Mouse (Mus musculus) lung, adult 18-20 months (tissue): ENCODE measurements around the gene Rnf220.

Experiments used
- DNase-seq, 2 experiments: peaks; one replicate each; pipeline ENCODE4 v3.0.0; 2022; ENCODE audit warnings: mixed read lengths in 2 of 2

The Rnf220 gene

DNA sequence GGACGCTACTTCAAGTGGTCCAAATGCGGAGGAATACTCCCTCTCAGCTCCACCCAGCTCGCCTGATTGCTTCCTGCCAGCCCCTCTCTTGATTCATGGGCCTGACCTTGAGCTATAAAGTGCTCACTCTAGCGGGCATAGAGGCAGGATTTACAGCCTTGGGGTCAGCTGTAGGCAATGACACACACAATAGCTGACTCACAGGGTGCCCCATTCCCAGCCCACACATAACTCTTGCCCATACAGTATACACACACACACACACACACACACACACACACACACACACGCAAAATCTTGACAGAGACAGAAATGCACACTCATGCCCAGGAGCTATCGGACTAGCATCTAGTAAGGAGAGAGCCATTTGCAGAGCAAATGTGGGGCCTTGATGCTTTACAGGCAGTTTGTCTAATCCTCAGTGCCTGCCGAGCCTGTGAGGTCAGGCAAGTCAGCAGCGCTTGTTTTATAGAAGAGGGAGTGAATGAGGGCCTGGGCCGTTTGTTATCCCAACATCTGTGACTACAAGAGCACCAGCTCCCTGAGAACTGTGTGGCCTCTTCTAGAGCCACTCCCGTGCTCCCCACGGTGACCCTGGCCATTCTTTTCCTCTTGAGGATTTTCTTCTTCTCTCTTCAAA, 165.9 kb downstream of the Rnf220 start:
- no peak for DNase-seq

DNA sequence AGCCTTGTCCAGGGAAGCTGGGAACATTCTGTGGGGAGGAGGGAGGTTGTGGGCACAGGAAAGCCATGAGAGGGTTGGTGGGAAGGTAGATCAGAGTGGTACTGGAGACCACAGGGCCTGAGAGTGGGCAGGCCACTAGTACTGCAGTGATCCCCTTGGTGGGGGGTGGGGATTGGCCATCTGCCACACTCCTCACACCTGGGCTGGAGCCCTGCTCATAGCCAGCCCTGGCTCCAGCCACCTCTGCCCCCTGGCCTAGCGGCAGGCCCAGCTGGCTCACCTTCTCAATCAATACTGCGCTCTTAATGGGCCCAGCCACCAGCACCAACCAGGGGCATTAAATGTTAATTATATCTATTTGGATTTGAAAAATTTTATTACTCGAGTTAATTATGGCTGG, 166.7 kb downstream of the Rnf220 start:
- DNase-seq, result no peak

DNA sequence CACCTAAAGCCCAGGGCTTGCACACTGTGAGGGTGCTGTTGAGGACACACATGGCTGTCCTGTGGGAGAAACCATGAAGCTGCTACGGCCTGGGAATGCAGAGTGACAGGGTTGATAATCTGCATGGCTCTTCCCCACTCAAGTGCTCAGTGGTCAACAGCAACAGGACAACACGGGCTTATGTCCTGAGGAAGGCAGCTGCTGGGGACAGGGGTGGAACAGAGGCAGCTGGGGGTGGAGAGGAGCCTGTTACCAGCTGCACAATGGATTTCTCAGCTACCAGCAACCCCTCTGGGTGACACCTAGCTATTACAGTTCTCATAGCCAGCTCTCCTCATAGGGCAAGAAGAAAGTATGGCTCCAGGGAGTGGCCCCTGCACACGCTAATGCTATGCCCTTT, 169.9 kb downstream of the Rnf220 start:
- no peak for DNase-seq

DNA sequence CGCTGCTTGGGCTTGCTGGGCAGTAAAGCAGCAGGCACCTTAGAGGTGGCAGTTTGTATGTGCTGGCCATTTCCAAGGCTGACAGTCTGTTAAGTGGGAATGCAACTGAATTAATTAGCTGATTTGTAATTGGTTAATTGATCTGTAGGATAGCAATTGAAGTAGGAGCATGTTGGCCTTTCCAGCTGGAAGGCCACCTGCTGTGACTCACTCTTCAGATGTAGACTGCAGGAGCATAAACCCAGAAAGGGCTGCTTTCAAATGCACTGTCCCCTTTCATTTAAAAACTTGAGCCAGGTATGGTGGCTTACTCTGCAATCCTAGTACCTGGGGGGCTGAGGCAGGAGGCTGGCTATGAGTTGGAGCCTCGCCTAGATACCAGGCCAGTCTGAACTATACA, 171.8 kb downstream of the Rnf220 start:
- DNase-seq, result no peak

DNA sequence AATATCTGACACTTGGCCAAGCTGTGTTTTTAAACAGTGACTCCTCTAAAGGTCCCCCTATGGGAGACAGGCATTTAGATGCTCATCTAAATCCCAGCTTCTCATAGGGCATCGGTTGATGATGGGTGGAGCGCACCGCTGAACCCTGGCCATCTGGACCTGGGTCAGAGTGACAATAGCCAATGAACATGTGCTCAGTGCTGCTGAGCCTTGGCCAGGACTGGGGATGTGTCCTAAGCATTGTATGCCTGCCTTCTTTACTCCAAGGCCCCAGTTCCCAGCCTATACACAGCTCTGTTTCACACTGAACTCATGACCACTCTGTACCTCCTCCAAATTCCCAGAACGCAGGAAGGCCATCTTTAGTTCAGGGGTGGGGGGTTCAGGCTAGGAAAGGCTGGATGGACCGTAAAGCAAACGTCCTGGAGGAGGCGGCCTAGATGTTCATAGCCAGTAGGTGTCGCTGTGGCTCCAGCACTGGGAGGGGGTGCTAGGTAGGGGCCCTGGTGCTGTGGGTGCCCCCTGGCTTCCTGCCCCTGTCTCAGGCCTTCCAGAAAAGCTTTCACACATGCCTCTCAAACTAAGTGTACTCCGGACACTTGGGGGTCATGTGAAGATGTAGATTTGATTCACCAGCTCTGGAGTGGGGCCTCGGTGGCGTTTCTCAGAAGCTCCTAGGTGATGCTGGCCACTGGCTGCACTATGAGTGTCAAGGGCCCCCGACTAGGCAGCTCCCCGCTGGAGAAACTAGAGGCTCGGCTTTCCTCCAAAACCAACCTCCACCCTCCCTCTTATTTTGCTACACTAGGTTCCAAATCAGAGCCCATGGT, 173.1 kb downstream of the Rnf220 start:
- DNase-seq, result peak; percentile 22 to 37

DNA sequence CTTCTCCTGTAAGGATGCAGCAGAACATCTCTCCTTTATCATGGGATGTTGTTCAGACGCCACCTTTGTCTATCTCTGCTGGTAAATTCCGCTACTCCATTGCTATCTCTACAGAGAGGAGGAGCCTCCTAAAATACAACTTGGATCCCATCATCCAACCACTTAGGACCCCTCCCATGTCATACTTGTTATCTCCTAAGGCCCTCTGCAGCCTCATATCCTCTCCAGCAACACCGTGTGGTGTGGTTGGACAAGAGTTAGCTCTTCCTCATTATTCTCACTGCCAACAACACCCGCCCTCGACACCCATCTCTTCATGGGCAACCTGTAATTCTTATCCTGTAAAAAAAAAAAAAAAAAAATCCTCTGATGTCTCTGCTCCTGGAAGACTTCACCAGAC, 175.8 kb downstream of the Rnf220 start:
- DNase-seq, result no peak

DNA sequence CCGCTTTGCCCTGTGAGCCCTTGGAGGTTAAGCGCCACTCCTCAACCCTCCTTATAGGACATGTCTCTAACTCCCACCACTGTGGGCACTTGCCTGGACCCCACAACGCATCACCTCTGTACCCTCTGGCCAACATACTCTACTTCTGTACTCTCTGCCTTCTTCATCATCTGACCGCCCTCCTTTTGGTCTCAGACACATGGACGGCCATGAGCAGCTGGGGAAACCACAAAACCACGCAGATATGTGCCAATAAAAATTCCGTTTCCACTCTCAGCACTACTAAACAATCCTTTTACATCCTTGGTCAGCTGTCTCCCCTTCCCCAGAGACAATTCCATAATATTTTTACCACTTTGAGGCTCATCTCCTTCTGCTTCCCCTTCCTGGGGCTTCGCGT, 178.3 kb downstream of the Rnf220 start:
- DNase-seq, result no peak

DNA sequence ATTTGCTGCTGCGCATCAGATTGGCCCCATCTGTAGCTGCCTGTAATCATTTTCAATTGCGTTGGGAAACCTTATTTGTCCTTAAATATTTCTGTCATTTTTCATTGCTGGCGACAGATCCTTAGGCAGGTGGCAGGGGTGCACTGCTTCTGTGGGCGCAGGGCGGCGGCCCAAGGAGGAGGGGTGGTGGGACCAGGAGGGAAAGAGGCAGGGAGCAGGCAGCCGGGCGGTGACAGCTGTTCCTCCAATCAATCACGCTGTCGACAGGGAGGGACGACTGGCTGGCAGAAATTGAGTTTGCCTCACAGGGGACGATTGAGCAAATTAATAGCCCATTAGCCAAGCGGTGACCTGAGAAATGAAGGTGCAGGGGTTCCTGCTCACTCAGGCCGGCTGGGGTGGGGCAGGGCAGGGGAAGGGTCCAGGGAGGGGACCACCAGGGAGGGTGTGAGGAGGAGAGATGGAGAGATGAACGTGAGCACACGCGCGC, 179.1 kb downstream of the Rnf220 start:
- DNase-seq, result no peak

DNA sequence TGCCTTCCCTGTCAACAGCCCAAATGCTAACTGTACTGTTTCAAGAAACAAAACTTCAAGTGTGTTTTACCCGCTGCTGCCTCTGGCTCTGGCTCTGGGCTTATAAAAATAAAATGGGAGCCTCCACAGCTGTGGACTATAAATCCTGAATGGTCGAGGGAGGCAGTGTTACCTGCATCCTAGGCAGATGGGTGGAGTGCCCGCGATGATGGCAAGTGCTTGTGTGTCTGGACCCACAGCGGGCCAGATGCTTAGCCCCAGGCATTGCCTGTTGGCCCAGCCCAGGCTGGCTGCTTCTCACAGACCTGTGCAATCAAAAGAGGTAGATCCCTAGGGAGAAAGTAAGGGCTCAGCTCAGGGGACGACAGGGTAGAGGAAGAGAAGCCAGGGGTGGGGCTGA, 180.1 kb downstream of the Rnf220 start:
- no peak for DNase-seq

DNA sequence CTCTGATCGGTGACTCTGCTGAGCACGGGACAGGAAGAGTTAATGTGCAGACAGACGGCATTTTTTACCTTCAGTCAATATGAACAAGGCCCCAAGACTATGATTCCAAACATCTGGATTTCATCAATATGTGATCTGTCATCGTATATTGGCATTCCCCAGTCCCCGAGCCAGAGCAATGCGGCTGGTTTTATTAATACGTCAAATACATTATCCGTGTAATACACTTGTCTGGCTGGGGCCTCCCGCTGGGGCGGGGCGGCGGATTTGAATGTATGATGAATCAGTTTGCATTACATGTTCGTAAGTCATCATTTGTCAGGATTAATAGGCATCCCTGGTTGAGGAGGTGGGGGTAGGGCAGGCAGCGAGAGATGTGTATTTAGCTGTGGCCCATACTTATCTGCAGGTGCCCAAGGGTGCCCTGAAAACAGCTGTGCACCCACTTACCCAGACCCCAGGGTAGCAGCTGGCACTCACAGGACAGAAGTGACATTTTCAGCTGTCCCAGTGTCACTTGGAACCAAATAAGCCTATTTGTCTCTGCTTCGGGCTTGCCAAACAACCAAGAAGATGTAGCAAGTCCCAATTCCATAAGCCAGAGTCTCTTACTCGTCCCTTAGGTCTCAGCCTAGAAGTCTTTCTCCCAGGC, 181.9 kb downstream of the Rnf220 start:
- DNase-seq, result no peak

DNA sequence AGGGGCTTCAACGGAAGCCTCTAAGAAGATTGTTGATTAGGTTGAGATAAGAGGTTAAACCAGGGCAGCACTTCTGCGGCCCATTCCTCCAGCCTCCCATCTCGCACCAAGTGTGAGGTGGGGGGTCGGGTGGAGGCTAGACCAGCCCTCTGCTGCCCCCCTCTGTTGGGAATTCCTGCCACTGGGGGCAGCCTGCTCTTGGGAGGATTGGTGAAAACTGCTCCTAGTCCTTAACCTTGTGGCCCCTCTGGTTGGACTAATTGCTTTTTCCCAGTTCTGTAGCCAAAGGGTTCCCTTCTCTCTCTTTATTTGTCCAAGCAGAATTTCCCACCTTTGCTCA, 183.8 kb downstream of the Rnf220 start:
- DNase-seq, result no peak

DNA sequence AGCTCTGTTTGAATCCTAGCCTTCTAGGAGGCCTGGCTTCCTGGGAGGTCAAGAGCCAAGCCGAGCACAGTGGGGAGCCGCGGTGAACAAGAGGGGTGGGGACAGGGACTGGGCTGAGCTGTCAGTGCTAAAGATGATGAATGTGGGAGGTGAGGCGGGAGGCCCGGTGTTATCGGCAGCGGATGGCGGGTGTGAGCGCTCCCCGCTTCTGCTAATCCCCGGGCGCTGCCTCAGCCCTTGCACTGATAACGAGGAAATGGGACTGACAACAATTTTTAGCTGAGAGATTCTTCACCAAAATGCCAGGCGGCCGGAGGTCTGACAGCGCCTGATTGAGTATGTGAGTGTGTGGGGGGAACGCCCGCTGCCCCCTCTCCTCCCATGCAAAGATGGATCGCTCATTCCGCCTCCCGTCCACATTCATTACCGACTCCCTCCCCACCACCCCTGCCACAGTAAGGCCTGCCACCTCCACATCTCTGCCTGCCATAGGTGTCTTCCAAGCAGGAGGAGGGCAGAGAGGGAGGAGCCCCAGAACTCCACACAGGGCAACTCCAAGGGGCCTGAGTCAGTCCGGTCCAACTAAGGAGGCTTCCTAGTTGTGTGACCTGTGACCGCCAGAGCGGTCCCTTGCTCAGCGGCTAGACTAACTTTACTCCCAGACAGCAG, 184.3 kb downstream of the Rnf220 start:
- DNase-seq, result no peak

DNA sequence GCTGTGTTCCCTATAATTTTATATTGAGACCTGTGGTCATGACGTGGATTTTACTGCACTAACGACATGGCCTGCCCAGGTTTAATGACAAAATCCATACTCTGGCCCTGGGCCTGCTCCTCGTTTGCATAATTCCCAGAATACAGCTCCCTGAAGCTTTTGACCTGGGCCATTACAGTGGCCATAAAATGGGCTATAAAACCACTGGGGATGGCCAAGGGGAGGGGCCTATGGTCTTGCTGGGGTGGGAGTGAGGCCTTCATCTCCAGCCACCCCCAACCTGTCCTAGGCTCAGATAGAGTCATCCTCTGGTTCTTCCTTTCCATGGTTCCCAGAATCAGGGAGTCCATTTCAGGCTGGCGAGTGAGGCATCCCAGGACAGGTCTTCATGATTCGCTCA, 185.0 kb downstream of the Rnf220 start:
- DNase-seq, result no peak

DNA sequence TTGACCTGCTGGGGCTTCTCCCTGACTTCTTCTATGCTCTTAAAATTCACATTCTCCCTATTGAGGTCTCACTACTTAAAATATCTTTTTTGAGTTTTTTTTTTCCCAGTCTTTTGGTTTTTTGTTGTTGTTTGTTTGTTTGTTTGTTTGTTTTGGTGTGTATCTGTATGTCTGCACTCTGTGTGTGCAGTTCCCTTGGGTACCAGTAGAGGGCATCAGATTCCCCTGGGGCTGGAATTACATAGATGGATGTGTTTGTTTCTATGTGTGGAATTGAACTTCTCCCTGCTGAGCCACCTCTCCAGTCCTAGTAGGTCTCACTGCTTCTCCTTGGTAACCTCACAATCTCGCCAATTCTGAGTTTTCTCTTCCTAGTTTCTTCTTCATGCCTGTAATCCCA, 187.4 kb downstream of the Rnf220 start:
- DNase-seq, result no peak

DNA sequence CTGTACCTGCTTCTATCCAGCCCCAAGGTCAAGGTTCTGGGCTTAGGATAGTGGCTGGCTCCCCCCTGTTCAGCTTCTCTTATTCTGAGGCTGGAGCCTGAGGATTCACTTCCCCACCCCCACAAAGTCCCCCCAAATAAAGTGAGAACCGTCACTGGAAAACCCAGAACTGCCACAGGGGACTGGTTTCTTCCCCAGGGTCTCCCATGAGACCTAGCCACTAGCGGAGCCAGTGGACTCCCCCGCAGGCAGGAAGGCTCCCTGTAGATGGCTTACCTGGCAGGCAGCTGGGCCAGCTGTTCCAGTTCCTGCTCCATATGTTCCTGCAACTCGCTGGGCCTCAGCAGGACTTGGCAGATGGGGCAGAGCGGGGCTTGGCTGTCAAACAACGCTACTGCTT, 189.6 kb downstream of the Rnf220 start:
- DNase-seq, result no peak

DNA sequence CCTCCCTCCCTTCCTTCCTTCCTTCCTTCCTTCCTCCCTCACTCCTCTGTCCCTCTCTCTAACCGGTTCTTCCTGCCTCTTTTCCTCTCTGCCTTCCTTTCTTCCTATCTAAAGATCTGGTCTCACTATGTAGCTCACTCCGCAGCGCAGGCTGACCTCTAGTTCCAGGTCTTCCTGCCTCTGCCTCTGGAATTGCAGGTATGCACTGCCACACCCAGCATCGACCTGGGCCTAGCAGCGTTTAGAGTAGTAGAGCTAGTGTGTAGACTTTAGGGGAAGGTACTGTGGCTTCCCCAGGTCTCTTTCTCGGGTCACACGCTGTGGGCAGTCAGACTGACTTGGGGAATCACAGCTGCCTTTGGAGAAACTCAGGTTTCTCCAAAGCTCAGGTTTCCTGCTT, 191.4 kb downstream of the Rnf220 start:
- no peak for DNase-seq

DNA sequence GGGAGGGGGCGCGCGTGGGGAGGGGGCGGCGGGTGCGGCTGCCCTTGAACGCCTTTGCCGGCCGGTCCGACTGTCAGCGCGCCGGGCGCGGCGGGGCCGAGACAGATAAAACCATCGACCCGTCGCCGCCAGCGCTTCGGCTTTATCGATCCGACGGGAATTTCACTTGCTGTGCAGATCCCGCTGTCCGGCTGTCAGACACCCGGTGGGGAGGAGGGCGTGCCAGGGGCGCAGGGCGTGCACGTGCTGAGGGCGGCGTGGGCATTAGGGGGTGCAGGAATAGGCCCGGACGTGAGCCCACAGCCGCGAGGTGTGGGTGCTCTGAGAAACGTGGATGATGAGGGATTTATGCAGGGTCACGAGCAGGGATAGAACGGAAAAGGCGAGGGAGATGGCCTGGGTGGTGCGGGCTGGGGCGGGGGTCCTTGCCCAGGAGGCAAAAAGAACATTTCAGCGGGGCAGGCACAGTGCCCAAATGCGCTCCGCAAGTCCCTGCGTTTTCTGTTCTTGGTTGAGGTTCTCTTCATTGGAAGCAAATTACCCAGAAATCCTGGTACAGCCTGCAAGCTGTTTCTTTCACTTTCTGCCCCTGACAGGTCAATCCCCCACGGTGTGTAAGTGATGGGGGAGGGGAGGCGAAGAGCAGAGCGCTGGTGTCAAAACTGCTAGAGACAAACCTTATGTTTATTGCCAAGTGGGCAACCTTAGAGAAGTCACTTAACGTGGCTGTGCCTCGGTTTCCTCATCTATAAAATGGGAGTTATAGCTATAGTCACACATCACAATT, 192.4 kb downstream of the Rnf220 start:
- no peak for DNase-seq

DNA sequence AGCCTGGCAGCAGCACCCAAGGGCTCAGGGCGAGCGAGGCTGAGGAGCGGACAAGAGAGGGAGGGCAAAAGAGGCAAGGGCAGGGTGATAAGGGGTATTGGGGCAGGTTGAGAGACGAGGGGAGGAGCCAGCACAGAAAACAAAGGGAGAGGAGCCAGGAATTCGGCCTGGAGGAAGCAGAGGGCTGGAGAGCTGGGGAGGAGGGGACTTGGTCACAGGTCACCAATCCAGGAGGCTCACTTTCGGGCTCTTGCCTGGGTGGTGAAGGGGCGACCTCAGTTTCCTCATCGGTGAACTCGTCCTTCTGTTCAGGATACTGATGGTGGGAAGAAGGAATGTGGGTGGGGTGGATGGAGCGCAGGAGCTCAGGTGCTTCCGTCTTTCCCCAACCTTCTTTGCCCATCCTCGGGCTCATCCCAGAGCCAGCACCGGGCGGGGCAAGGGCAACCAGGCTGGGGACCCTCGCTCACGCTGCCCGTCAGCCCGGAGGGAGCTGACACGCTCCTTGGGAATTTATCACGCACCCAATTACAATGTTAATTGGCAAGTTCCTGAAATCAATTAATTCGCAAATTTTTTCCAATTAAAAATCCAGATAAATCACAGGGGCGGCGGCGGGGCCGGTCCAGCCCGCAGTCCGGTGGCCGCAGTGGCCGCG, 193.1 kb downstream of the Rnf220 start:
- no peak for DNase-seq

DNA sequence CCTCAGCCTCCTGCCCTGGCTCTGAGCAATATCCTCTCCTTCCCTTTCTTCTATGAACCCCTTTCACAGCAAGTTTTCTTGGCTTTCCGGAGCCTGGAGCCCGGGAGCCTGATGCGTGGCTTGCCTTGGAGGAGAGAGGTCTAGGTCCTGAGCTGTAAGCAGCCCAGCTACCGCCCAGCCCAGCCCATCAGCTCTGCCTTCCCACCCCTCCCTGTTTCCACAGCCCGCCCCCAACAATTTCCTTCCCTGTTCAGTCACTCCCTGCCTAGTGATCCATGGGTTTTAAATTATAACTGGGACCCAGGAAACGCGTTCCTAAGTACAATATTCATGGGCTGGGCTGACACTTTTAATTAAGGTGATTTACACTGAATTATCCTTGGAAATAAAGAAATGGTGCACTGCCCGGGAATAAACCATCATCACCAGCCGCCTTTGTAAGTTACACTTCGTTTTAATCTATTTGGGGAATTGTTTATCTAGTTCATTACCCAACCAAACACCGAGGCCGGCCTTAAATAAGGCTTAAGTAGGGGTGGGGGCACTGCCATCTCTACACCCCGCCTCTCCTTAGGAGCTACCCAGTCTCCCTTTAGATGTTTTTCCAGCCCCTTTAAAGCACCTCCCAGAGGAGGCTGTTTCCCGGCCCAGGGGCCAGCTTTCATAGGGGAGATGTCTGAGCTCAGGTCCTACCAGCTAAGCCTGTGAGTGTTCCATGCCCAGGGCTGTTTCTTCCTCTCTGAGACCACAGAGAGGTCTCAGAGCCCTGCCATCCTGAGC, 194.6 kb downstream of the Rnf220 start:
- no peak for DNase-seq

DNA sequence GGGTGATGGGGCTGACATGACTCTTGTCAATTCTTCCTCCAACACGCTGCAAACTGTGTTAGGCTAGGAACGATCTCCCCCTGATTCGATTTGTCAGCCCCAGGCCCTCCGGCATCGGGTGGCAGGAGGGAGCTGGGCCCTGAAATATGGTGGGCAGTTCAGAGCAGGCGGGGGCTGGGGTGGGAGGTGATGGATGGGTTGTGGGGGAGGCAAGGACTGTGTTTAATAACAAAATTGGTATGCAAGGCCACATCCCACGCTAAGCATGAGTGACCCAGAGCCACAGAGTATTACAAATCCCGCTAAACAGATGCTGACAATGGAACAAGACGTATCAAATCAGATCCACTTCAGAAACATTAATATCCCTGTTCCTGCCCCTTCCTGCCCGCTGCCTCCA, 196.9 kb downstream of the Rnf220 start:
- no peak for DNase-seq

DNA sequence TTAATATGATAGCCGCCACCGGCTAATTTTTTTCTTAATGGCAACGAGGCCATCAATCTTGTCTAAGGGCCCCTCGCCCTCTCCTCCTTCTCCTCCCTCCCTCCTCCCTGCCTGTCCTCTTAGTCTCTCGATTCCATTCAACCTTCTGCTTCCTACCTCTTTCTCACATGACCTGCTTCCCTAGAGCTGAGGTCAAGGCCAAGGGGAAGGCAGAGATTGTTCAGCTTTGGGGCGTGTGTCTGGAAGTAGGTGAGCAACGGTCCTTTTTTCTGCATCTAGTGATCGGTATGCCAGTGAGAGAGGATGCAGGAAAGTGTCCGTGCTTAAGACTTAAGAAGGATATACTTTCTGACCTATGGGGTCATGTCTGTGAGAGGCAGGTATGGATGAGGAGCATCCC, 199.0 kb downstream of the Rnf220 start:
- DNase-seq, result no peak
